Mouse (Mus musculus): ENCODE data around the gene Iars2.

DNA sequence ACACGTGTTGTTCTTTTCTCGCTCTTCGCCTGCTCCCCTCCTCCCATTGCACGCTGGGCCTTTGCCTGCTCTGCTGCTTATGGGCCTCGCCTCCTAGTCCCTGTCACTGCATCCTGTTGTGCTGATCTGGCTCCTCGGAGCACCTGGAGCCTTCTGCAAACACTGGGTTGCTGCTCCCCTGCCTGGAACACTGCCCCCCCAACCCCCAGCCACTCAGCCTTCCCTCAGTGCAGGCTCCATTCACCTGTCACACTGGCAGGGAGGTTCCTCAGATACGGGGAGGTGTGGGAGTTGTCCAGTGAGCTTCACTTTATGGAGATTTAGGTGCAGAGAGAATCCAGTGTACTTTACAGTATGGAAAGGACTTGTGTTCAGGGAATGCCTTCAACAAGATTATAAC, 83.7 kb downstream of the Iars2 start:
- TF ChIP-seq CTCF (conservative IDR thresholded peaks at IDR 0.05; ENCODE audit: low read length) (no peak), NANOG (IDR thresholded peaks at IDR 0.05; ENCODE audit: borderline replicate concordance, low read length) (no peak)

Measured in E14TG2a.4 (cell line).